Mouse (Mus musculus): ENCODE measurements around the gene Spout1.

Gene Spout1

DNA sequence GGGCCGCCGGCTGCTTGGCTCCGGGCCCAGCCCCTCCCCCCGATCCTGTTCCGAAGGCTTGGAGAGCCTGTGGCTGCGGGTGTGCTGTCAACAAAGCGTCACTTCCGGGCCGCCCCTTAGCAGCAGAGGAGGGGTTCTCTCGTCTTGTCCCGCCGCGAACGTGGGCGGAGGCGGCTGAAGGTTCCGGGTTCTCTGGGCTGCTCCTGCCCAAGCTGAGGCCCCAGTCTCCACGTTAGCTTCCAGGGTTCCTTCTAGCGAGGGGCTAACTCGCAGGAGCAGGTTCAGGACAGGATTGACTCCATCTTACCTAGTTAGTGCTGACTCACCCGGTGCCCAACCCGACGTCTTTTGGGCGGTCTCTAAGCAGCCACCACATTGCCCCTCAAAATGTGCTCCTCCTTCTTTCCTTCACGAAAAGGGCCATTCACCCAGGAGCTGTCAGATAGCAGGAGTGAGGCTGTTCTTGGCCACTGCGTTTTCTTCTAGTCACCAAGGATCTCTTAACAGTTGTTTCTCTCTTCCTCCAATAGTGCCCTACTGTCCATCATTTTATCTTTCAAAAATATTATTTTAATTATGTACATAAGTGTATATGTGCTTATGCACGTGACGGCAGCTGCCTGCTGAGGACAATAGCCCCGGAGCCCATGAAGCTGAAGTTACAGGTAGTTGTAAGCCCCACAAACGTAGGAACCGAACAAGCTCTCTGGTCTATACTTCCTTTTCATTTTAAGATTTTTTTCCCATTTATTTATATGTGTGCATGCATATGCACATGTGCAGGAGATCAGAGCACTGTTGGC is 53.6 kb downstream of the Spout1 start, which contains the start of gene Zer1:
Zer1 (minus strand) TSS at position 114 of the 803 bp plus-strand sequence.
- peak; percentile 92 for DNase-seq

DNA sequence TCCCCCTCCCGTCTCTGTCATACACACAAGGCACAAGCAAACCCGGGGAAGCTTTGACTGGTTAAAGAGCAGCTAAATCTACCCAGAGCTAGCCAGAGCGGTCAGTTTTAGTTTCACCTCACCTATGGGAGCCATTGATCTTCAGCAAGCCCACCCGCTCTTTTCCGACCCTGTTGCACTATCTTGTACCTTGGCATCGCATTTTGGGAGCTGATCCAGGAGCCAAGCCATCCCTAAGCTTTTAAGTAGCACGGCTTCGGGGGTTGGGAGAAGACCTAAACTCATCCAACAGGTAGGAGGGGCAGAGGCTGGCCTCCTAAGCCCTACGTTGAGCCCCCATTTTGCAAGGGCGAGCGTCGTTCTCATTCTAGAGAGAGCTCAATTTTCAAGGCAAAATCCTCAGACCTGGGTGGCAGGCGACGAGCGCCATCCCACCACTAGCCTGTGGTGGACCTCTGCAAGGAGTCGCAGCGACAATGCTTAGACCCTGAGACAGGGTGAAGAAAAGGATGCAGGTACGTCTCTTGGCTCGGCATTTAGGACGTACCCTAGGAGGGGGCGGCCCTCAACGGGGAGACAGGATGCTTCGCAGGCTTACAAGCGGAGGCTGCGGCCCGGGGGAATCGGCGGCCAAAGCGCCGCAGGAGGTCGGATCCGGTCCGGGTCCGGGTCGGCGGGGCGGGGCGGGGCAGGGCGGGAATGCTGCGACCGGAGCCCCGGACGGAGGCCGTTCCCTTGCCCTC is 54.4 kb downstream of the Spout1 start:
- DNase-seq = peak; percentile 45

All from cerebellum, adult 11 months (tissue).